Mouse (Mus musculus) erythroblast, embryonic 14.5 days (primary cell): ENCODE data around the gene Dgcr6.

ENCODE experiments used
- GATA1 ChIP-seq: IDR thresholded peaks from 2 replicates; pipeline ENCODE4 v1.6.1; 2012; ENCODE audit warnings: low read length, inconsistent platforms, mixed read lengths
- TAL1 ChIP-seq: IDR thresholded peaks from 3 replicates; pipeline ENCODE4 v1.6.1; 2012; ENCODE audit warnings: low read length, inconsistent platforms, mixed read lengths

GRCm38 (mm10) chr16:18111042-18111441 is 58.4 kb downstream of the Dgcr6 start:
- TF ChIP-seq GATA1 (no peak), TAL1 (no peak)
